Mouse (Mus musculus): ENCODE results near the gene Grik4. TPM values are rescaled to one million over a fixed set of nuclear protein-coding genes. Genes with fewer than 3 reads are reported as not detected.

Gene Grik4
- polyA plus RNA-seq, 1 experiment from 2014 or later = 5.8 TPM

DNA sequence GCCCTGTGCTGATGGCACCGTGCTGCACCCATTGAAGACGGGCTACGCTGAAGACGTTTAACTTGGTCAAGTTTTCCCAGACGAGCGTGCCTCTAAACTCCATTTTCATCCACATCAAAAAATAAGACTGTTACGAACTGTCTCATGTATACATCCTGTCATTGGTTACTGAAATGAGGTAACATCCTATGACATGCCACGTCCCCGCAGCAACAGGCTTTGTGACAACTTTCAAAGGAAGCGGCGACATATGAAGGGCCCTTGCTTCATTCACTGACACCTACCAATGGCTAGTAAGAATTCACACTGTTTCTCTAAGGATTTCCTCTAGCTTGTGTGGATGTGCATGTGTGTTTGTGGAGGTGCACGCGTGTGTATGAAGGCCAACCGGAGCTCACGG is 475.0 kb downstream of the Grik4 start:
- 96% methylated on average over 15 of the region's 15 CpGs for WGBS
- Histone ChIP-seq H3K4me3 (replicated peaks; ENCODE audit: low read length) (no peak overlapping the region), H3K4me2 (replicated peaks) (no peak overlapping the region), H3K4me1 (replicated peaks; ENCODE audit: control insufficient read depth, insufficient read depth, low read length) (peaks cover 15% of the 10 kb centered on the region), H3K36me3 (replicated peaks; ENCODE audit: control insufficient read depth, insufficient read depth) (peaks cover 10% of the 10 kb centered on the region; the same call in 1 of the 2 replicates), H3K27me3 (ENCODE audit: control insufficient read depth, insufficient read depth, low read length) (no peaks in the 10 kb centered on the region), H3K27ac (no peak overlapping the region), H3K9ac (no peak overlapping the region), H3K9me3 (ENCODE audit: control insufficient read depth, low read length) (no peaks in the 10 kb centered on the region)
- DNase-seq (ENCODE audit: low spot score) = no peak
- ATAC-seq (ENCODE audit: low FRiP score) = no peak

GRCm38 (mm10) chr9:42468360-42468759 is 475.9 kb downstream of the Grik4 start:
- DNase-seq (ENCODE audit: low spot score) (no peak), ATAC-seq (ENCODE audit: low FRiP score) (no peak)
- Histone ChIP-seq H3K4me1 (replicated peaks; ENCODE audit: control insufficient read depth, insufficient read depth, low read length) (peaks cover 15% of the 10 kb centered on the region), H3K4me2 (replicated peaks) (no peak overlapping the region), H3K4me3 (replicated peaks; ENCODE audit: low read length) (no peak overlapping the region), H3K9ac (no peak overlapping the region), H3K27me3 (ENCODE audit: control insufficient read depth, insufficient read depth, low read length) (no peaks in the 10 kb centered on the region), H3K36me3 (replicated peaks; ENCODE audit: control insufficient read depth, insufficient read depth) (peaks cover 10% of the 10 kb centered on the region; the same call in 1 of the 2 replicates), H3K9me3 (ENCODE audit: control insufficient read depth, low read length) (no peaks in the 10 kb centered on the region), H3K27ac (no peak overlapping the region)
- 96% methylated on average over 5 of the region's 5 CpGs for WGBS

Small RNA genes within 50 kb of the gene (microRNA-seq; reads per million reads assigned to microRNA genes)
- gene Gm27509 = not detected

Other genes with a start within 250 kb of the Grik4 start
- gene Arhgef12, start 162.7 kb upstream of the Grik4 start, polyA plus RNA-seq (2014; fragmentation: Nextera tagmentation; extraction: Ambion mirVana) = 31.7 and 38.4 TPM in 2 replicates
- gene Tmem136, start 172.1 kb upstream of the Grik4 start, polyA plus RNA-seq (2014; fragmentation: Nextera tagmentation; extraction: Ambion mirVana) = 10.1 and 11.1 TPM in 2 replicates